8 mouse cellular contexts compared by ENCODE assay signal in the genomic region with DNA sequence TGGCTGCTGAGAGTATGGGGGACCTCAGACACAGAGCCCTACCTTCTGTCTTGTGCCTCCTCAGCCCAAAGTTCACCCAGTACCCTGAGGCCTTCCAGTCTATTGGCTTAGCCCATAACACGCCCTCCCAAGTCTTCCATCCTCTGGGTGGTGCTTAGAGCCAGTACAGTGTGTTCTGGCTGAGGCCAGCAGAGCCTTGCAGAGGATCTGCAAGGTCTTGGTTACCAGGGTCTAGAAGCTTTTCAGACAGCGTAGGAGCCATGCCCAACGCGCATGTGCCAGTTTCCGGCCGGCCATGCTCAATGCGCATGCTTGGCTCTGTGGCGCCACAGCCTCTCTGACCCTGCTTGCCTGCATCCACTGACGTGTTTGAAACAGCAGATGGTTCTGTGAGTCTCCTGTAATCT.
A peak's percentile ranks its signal among the peaks of the same experiment; 100 is the strongest.
DNase-seq lines count a peak whose midpoint lies in the region; ATAC-seq and TF ChIP-seq lines count a peak whose summit lies in the region.

No protein-coding gene starts in this region.

- 87% methylated on average over 9 of the region's 9 CpGs for WGBS in forebrain, embryonic 12.5 days
- 91% methylated on average over 9 of the region's 9 CpGs for WGBS in forebrain, embryonic 10.5 days
- 81% methylated on average over 9 of the region's 9 CpGs for WGBS in midbrain, postnatal 0 days
- 83% methylated on average over 9 of the region's 9 CpGs for WGBS in midbrain, embryonic 14.5 days

- H3K27me3 ChIP-seq in forebrain, embryonic 12.5 days = no peaks in the 10 kb centered on the region
- H3K27me3 ChIP-seq in forebrain, embryonic 10.5 days (ENCODE audit: poor library complexity, severe bottlenecking) = no peaks in the 10 kb centered on the region
- H3K27me3 ChIP-seq in midbrain, postnatal 0 days (ENCODE audit: insufficient read depth, low read length) = no peaks in the 10 kb centered on the region
- no peaks in the 10 kb centered on the region for H3K27me3 ChIP-seq in midbrain, embryonic 14.5 days (ENCODE audit: control insufficient read depth, insufficient read depth, low read length)

- H3K4me1 ChIP-seq in forebrain, embryonic 12.5 days = peaks cover 39% of the 10 kb centered on the region
- peaks cover 30% of the 10 kb centered on the region for H3K4me1 ChIP-seq in forebrain, embryonic 10.5 days
- no peaks in the 10 kb centered on the region for H3K4me1 ChIP-seq in midbrain, postnatal 0 days (ENCODE audit: insufficient read depth, low read length)
- peaks cover 17% of the 10 kb centered on the region for H3K4me1 ChIP-seq in midbrain, embryonic 14.5 days (ENCODE audit: control insufficient read depth, insufficient read depth, low read length)

- no peak overlapping the region for H3K4me3 ChIP-seq in forebrain, embryonic 12.5 days (replicated peaks)
- H3K4me3 ChIP-seq in forebrain, embryonic 10.5 days = no peak overlapping the region
- H3K4me3 ChIP-seq in midbrain, postnatal 0 days (ENCODE audit: low read depth, low read length) = no peak overlapping the region
- H3K4me3 ChIP-seq in midbrain, embryonic 14.5 days (replicated peaks; ENCODE audit: low read depth, low read length) = no peak overlapping the region

- no peak for DNase-seq in forebrain, embryonic 10.5 days (ENCODE audit: extremely low spot score, low spot score)
- DNase-seq in midbrain, postnatal 0 days (ENCODE audit: low spot score) = peak; percentile 79
- no peak for DNase-seq in midbrain, embryonic 14.5 days
- peak; percentile 78 to 86 for DNase-seq in layer of hippocampus, adult 8-10 months (ENCODE audit: low spot score in 2 of 2)
- DNase-seq in right cerebral cortex, postnatal 4 days = peak; percentile 46
- no peak for DNase-seq in urinary bladder, adult 2 months (ENCODE audit: low spot score)
- no peak for DNase-seq in yolk sac, embryonic 10.5 days (ENCODE audit: low spot score)

- H3K27ac ChIP-seq in forebrain, embryonic 12.5 days = peak overlapping the region; percentile 56; the same call in 1 of the 2 replicates
- H3K27ac ChIP-seq in forebrain, embryonic 10.5 days = no peak overlapping the region
- H3K27ac ChIP-seq in midbrain, postnatal 0 days (ENCODE audit: low read depth, low read length) = no peak overlapping the region
- no peak overlapping the region for H3K27ac ChIP-seq in midbrain, embryonic 14.5 days (replicated peaks; ENCODE audit: low read depth, low read length)

- H3K9me3 ChIP-seq in forebrain, embryonic 12.5 days = no peaks in the 10 kb centered on the region
- no peaks in the 10 kb centered on the region for H3K9me3 ChIP-seq in forebrain, embryonic 10.5 days
- no peaks in the 10 kb centered on the region for H3K9me3 ChIP-seq in midbrain, postnatal 0 days (ENCODE audit: low read length)
- H3K9me3 ChIP-seq in midbrain, embryonic 14.5 days (ENCODE audit: control insufficient read depth, low read length) = no peaks in the 10 kb centered on the region

- TF ChIP-seq CTCF in midbrain, postnatal 0 days (IDR thresholded peaks at IDR 0.05) = no peak

- ATAC-seq in forebrain, embryonic 12.5 days (ENCODE audit: low FRiP score) = no peak
- ATAC-seq in midbrain, postnatal 0 days (ENCODE audit: low FRiP score) = peak; percentile 55
- no peak for ATAC-seq in midbrain, embryonic 14.5 days (ENCODE audit: low FRiP score, low TSS enrichment)

- peaks cover 2% of the 10 kb centered on the region; the same call in 1 of the 2 replicates for H3K36me3 ChIP-seq in forebrain, embryonic 12.5 days (replicated peaks)
- peaks cover 9% of the 10 kb centered on the region for H3K36me3 ChIP-seq in forebrain, embryonic 10.5 days (replicated peaks)
- H3K36me3 ChIP-seq in midbrain, postnatal 0 days (ENCODE audit: insufficient read depth, low read length) = no peaks in the 10 kb centered on the region
- no peaks in the 10 kb centered on the region for H3K36me3 ChIP-seq in midbrain, embryonic 14.5 days (ENCODE audit: control insufficient read depth, insufficient read depth, low read length)

- no peak overlapping the region for H3K4me2 ChIP-seq in forebrain, embryonic 12.5 days
- H3K4me2 ChIP-seq in midbrain, postnatal 0 days (ENCODE audit: low read depth, low read length, poor library complexity, severe bottlenecking) = no peak overlapping the region
- no peak overlapping the region for H3K4me2 ChIP-seq in midbrain, embryonic 14.5 days (ENCODE audit: low read length)

- no peak overlapping the region for H3K9ac ChIP-seq in forebrain, embryonic 12.5 days
- no peak overlapping the region for H3K9ac ChIP-seq in midbrain, postnatal 0 days (replicated peaks; ENCODE audit: low read length, poor library complexity, severe bottlenecking)
- H3K9ac ChIP-seq in midbrain, embryonic 14.5 days (replicated peaks; ENCODE audit: low read length) = no peak overlapping the region

Comparison
In these comparisons a context has a peak if more than half of its experiments do, and no peak if none do; other contexts are left out.
1. DNase-seq: peak in midbrain, postnatal 0 days (single experiment), layer of hippocampus, adult 8-10 months (2 of 2) and right cerebral cortex, postnatal 4 days (single experiment); none in forebrain, embryonic 10.5 days (single experiment), midbrain, embryonic 14.5 days (single experiment), urinary bladder, adult 2 months (single experiment) and yolk sac, embryonic 10.5 days (single experiment).